Mouse (Mus musculus) thymus, adult 2 months (tissue): ENCODE results near the gene Rps11. TPM values are rescaled to one million over a fixed set of nuclear protein-coding genes. Genes with fewer than 3 reads are reported as not detected.

Experiments
- DNase-seq: peaks from one replicate; pipeline ENCODE4 v3.0.0; 2021
- H3K27ac ChIP-seq: fragments of 200-500 bp; 2 replicates; pipeline ENCODE4 v1.5.1; 2012; ENCODE audit warnings: low read length, control low read depth; ENCODE audit not compliant: control insufficient read depth, insufficient read depth
- H3K27me3 ChIP-seq: fragments of 200-500 bp; 2 replicates; pipeline ENCODE4 v1.6.1; 2012; ENCODE audit warnings: mild to moderate bottlenecking, low read length, moderate library complexity, mixed read lengths; ENCODE audit not compliant: control insufficient read depth, insufficient read depth
- H3K36me3 ChIP-seq: fragments of 200-500 bp; 2 replicates; pipeline ENCODE4 v1.6.1; 2012; ENCODE audit warnings: mild to moderate bottlenecking, low read length, moderate library complexity; ENCODE audit not compliant: control insufficient read depth, insufficient read depth
- H3K4me1 ChIP-seq: fragments of 200-500 bp; replicated peaks from 2 replicates; pipeline ENCODE4 v1.6.1; 2012; ENCODE audit warnings: low read length; ENCODE audit not compliant: control insufficient read depth, insufficient read depth
- H3K4me3 ChIP-seq: fragments of 200-500 bp; 2 replicates; pipeline ENCODE4 v1.5.1; 2012; ENCODE audit warnings: mild to moderate bottlenecking, low read length, control low read depth, moderate library complexity; ENCODE audit not compliant: control insufficient read depth, insufficient read depth
- CTCF ChIP-seq: fragments of 200-500 bp; IDR thresholded peaks from 2 replicates; pipeline ENCODE4 v1.5.1; 2012; ENCODE audit warnings: mild to moderate bottlenecking, control low read depth, low read length, moderate library complexity, borderline replicate concordance; ENCODE audit not compliant: control insufficient read depth, poor library complexity, insufficient read depth; ENCODE audit errors: extremely low read depth
- POLR2A ChIP-seq: fragments of 200-500 bp; IDR thresholded peaks from 2 replicates; pipeline ENCODE4 v1.6.1; 2012; ENCODE audit warnings: mild to moderate bottlenecking, low read length, control low read depth, moderate library complexity; ENCODE audit not compliant: control insufficient read depth, poor library complexity, insufficient read depth; ENCODE audit errors: extremely low read depth
- WGBS: fragments of 180-500 bp; shearing (Covaris S2); methylation state at CpG from one replicate; pipeline ENCODE4 v1.1.7; 2018; 5-methylcytosine and 5-hydroxymethylcytosine counted together
- polyA plus RNA-seq: library from polyadenylated mRNA; depleted of rRNA; stranded (reverse); fragments of >200 nt; gene quantifications from 2 replicates; pipeline ENCODE4 v1.2.3, GENCODE M21; 2012

Gene Rps11
- polyA plus RNA-seq, 1 experiment = 343 TPM

GRCm38 (mm10) chr7:45147899-45148298 is 23.7 kb upstream of the Rps11 start:
- H3K27me3 ChIP-seq = no peaks in the 10 kb centered on the region
- H3K4me3 ChIP-seq = no peak overlapping the region
- H3K4me1 ChIP-seq = peaks cover 2% of the 10 kb centered on the region
- no peaks in the 10 kb centered on the region for H3K36me3 ChIP-seq
- H3K27ac ChIP-seq = no peak overlapping the region
- DNase-seq = no peak
- no peak for TF ChIP-seq POLR2A
- TF ChIP-seq CTCF = no peak
- 99% methylated on average over 11 of the region's 11 CpGs for WGBS

DNA sequence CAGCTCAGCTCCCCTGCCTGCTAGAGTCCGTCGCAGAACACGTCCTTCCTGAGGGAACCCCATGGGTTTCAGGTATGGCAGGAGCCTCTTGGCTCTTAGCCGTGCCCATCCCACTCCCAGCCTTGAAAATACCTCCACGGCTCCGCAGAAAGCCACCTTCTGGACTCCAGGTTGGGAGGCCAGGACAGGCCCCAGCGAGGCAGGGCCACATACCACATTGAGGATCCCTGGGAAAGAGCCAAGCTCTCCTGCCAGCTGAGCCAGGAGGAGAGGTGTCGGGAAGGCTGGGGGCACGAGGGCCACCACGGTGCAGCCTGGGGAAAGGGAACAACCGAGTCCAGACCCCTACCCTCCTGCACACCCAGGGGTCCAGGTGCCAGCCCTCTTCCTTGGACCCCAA is 23.0 kb upstream of the Rps11 start:
- TF ChIP-seq POLR2A = no peak
- no peak for TF ChIP-seq CTCF
- WGBS = 97% methylated on average over 11 of the region's 11 CpGs
- no peak for DNase-seq
- H3K27ac ChIP-seq = no peak overlapping the region
- H3K4me1 ChIP-seq = peaks cover 8% of the 10 kb centered on the region
- no peaks in the 10 kb centered on the region for H3K36me3 ChIP-seq
- H3K4me3 ChIP-seq = no peak overlapping the region
- H3K27me3 ChIP-seq = no peaks in the 10 kb centered on the region

DNA sequence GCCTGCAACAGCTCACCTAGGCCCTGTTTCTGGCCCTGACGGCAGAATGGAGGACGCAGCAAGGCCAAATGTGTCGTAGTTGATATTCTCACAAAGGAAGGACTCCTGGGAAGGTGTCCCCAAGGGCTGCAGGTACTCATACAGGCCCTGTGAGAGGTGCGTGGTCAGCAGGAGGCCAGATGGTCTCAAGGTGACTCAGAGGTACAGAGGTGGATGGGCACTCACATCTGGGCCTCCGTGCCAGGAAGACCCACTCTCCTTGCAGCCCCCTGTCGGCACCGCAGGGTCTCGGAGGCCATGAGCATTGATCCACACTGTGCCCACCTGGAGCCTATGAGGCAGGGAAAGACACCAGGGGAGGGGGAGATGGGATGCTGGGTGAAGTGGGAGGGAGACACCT is 21.2 kb upstream of the Rps11 start:
- H3K4me1 ChIP-seq = peaks cover 22% of the 10 kb centered on the region
- H3K36me3 ChIP-seq = no peaks in the 10 kb centered on the region
- no peak for TF ChIP-seq CTCF
- TF ChIP-seq POLR2A = no peak
- WGBS = 99% methylated on average over 8 of the region's 8 CpGs
- DNase-seq = no peak
- no peak overlapping the region for H3K4me3 ChIP-seq
- no peak overlapping the region for H3K27ac ChIP-seq
- H3K27me3 ChIP-seq = no peaks in the 10 kb centered on the region

DNA sequence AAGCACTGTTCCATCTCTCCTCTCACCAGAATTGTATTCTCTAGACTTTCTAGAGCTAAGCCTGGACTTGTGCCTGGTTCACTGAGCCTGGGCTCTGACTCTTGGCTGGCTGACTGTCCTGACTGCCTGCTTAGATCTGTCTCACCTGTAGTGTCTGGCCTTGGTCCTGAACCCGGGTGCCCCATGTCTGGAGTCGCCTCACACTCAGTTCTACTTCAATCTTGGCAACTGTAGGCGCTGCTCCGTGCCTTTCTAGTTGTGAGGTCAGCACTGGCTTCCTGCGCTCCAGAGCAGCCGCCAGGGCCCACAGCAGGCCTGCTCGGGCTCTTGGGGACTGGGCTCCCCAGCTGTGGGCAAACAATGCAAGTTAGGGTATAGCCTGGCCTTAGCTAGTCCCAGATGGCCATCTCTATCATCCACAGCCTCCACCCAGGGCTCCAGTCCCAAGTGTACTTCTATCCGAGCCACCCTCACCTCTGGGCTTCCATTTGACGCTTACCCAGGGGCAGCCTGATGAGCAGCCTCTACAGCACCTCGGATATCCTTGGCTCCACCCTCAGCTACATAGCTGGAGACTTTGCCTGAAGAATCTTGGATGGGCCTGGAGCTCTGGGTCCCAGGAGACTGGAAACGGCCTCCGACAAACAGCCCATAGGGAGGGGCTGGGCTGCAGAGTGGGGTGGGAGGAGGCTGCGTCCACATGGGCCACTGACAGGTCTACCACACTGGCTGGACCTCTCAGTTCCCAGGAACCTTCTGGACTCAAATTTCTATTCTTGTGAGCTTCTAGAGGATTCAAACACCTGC is 20.3 kb upstream of the Rps11 start:
- H3K4me1 ChIP-seq = peaks cover 31% of the 10 kb centered on the region
- H3K27ac ChIP-seq = no peak overlapping the region
- H3K4me3 ChIP-seq = no peak overlapping the region
- H3K36me3 ChIP-seq = no peaks in the 10 kb centered on the region
- TF ChIP-seq POLR2A = no peak
- no peak for TF ChIP-seq CTCF
- no peak for DNase-seq
- no peaks in the 10 kb centered on the region for H3K27me3 ChIP-seq
- WGBS = 97% methylated on average over 13 of the region's 13 CpGs

DNA sequence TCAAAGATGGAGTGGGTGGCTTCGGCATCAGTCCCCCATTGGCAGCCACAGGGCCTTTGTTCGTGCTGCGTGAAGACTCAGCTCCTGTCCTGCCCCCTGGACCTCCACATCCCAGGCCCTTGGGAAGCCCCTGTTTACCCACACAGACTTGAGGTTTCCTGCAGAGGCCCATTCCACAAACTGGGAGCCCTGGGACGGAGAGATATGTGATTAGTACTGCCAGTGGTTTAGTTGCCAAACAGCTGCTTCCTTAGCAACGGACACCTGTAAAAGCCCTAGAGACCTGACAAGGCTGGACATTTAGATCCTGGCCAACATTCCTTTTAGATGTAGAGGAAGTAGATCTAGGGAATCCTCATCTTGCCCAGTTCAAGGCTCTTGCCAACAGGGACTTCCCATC is 17.7 kb upstream of the Rps11 start:
- peaks cover 45% of the 10 kb centered on the region for H3K4me1 ChIP-seq
- H3K4me3 ChIP-seq = no peak overlapping the region

DNA sequence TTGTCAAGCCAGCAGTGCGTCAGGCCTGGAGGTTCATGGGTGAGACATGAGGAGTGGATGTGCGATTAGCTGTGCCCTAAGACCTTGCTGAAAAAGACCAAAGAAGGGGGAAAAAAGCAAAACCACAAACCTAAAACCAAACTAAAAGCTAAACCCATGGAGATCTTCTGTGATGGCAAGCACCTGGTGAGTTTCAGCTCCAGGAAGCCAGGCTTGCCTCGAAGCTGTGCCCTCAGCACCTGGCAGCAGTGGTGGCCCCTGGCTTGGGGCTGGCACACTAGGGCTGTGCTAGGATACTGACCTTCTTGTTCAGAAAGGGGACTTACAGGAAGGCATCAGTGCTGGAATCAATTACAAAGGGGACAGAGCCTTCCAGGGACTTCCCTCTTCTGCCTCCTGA is 17.1 kb upstream of the Rps11 start:
- Histone ChIP-seq H3K4me3 (no peak overlapping the region), H3K36me3 (no peaks in the 10 kb centered on the region), H3K27ac (peak overlapping the region; percentile 65), H3K4me1 (peaks cover 50% of the 10 kb centered on the region), H3K27me3 (no peaks in the 10 kb centered on the region)
- whole genome bisulfite sequencing = 5% methylated on average over 3 of the region's 3 CpGs
- DNase-seq = peak; percentile 53
- TF ChIP-seq CTCF (no peak), POLR2A (no peak)

More for the DNA sequence above, 17.7 kb upstream of the Rps11 start:
- H3K27ac ChIP-seq = peak overlapping the region; percentile 65; the same call in 1 of the 2 replicates
- WGBS = 65% methylated on average over 5 of the region's 5 CpGs
- TF ChIP-seq POLR2A (no peak), CTCF (no peak)
- no peaks in the 10 kb centered on the region for H3K36me3 ChIP-seq
- H3K27me3 ChIP-seq = no peaks in the 10 kb centered on the region
- DNase-seq = no peak
